Mouse (Mus musculus): ENCODE data around the gene Tigit. TPM values are rescaled to one million over a fixed set of nuclear protein-coding genes. Genes with fewer than 3 reads are reported as not detected.

Tigit gene
- total RNA-seq (2015; ENCODE audit: low replicate concordance) = not detected in 2 replicates
- not detected in 2 replicates for total RNA-seq (2017; ENCODE audit: low replicate concordance)

DNA sequence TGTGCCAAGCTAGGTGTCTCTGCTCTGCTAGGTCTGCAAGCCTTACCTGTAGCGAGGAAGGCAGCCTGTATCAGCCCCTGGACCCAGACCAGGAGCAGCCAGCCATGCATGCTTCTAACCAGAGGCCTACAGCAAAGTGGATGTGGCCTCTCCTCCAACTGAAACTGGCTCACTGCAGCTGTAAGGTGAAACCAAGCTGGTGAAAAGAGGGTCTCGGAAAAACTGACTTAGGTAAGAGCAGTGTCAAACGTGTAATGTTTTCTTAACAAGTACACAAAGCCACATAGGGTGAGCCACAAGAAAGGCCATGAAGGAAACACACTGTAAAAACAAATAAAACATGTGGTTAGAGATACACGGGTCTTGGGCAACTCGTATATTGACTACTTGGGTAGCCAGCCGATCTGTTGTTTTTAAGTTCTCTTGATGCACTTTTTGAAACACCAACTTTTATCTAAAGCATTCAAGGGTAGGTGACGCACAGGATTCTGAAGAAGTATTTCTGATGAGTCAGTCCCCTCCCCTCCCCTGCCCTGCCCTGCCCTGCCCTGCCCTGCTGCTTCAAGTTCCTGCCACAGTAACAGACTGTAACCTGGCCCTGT is at the start of gene Tigit:
Gene Tigit, minus strand, starts transcription at position 169 of the 602 bp plus-strand sequence.
- no peak for ATAC-seq (replicated peaks; ENCODE audit: low FRiP score, poor library complexity, severe bottlenecking)

DNA sequence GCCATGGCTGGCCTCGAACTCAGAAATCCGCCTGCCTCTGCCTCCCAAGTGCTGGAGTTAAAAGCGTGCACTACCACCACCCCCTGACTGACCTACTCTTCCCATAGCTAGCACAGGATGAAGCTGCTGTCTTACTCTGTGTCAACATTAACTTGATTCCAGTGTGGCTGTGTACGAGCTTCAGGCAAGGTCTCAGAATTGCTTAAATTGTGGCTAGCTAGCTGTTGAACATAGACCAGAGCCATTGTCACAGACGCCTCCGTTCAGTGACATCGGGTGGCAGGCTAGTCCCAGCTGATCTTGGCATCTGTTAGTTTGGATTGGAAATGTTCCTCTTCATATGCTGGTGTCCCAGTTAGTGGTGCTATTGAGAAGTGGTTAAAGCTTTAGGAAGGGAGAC is 47.4 kb upstream of the Tigit start:
- no peak for ATAC-seq (replicated peaks; ENCODE audit: low FRiP score, poor library complexity, severe bottlenecking)

DNA sequence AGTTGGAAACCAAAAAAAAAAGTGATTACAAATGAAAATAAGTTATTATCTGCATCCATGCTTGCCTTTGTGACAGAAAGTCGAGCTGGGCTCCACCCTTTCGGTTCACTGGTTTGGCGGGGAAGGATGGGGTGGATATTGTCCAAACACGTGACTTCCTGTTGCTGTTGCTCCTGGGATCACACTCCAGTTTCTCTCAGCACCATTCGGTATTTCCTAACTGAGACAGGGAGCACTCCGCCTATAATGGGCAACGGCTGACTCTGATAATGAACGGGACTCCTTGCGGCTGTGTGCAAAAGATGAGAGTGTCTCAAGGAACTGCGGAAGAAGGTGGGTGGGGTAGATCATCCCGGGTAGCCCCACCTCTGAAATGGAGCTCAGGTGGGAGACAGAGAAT is 46.7 kb upstream of the Tigit start:
- no peak for ATAC-seq (replicated peaks; ENCODE audit: low FRiP score, poor library complexity, severe bottlenecking)

DNA sequence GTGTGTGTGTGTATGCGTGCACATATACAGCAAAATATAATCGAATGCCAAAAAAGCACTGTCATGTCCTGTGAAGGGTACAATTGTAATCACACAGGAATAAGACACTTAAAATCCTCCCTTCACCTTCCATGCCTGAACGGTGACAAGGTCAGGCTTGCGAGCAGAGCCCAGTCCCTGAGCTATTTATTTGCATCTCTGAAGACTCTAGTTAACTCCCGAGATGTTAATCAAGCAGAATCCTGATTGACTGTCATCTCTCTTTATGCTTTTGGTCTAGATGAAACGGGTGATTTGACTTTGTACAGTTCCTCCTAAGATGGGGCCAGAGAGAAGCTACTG is 46.2 kb upstream of the Tigit start:
- ATAC-seq (replicated peaks; ENCODE audit: low FRiP score, poor library complexity, severe bottlenecking) = no peak

DNA sequence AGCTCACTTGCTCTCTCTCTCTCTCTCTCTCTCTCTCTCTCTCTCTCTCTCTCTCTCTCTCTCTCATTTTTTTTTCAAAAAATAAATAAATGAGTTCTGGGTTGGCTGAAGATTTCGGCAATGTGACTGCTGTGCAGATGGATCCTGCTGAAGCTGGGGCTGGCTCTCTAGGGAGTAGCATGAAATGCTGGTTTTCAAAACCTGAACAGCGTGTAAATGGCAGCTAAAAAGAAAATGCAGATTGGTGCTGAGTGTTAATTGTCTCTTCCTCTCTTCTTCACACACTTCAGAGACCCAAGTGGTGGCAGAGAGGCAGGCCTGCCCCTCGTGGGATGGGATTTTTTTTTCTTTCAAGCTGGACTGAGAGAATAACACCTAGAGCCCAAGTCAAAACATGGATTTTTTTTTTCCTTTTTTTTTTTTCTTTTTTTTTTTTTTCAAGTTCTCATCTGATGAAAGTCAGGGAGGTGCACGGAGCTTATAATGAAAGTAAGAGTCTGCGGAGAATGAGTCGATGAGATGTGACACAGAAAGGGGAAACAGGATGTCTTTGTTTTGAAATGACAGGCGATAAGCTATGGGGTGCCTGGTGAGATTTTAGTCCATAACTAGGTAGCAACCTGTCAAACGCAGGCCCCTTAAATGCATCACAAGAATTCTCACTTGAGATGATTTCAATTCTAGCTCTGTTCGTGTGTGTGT is 45.6 kb upstream of the Tigit start:
- no peak for ATAC-seq (replicated peaks; ENCODE audit: low FRiP score, poor library complexity, severe bottlenecking)

DNA sequence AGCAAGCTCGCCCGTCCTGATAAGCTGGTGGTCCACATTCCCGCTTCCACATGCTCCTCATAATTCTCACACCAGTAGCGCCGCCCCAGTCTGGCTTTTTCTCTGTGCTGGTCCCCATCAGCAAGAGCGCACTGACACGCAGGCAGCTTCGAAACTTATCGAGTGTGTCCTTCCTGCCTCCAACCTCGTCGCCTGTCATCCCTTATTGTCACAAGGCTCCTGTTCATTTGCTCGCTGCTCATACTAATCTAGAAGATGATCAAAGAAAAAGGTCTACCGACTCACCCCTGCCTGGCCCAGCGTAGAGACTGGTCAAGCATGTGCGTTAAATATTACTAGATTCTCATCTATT is 45.1 kb upstream of the Tigit start:
- ATAC-seq (replicated peaks; ENCODE audit: low FRiP score, poor library complexity, severe bottlenecking) = no peak

DNA sequence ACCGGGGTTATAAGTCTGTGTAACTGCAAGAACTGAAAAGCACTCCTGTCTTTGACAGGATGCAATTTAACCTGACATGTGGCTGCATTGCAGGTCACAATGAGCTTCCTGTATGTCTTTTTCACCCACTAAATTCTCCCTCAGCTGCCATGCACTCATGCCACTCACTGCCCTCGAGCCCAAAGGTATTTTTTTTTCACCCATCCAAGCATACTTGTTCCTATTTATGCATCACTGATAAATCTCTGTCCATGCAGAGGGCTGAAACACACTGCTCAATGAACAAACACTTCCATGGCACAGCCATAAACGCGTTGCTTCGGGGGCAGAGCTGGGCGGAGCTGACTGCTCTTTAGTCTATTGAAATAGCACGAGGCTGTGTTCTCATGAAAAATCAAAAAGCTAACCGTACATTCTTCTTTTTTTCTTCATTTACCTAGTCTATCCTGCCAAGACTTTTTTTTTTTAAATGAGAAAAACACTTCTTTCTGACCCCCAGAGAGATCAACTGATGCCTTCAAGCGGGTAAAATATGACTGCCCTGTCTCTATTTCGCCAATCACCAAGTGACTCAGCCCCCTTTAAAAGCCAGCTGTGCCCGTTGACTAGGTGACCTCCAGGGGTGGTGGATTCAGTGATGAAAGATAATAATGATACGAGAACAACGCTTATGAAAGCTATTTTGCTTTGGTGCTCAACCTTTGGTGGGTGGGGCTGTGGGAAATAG is 44.6 kb upstream of the Tigit start:
- ATAC-seq (replicated peaks; ENCODE audit: low FRiP score, poor library complexity, severe bottlenecking) = no peak

DNA sequence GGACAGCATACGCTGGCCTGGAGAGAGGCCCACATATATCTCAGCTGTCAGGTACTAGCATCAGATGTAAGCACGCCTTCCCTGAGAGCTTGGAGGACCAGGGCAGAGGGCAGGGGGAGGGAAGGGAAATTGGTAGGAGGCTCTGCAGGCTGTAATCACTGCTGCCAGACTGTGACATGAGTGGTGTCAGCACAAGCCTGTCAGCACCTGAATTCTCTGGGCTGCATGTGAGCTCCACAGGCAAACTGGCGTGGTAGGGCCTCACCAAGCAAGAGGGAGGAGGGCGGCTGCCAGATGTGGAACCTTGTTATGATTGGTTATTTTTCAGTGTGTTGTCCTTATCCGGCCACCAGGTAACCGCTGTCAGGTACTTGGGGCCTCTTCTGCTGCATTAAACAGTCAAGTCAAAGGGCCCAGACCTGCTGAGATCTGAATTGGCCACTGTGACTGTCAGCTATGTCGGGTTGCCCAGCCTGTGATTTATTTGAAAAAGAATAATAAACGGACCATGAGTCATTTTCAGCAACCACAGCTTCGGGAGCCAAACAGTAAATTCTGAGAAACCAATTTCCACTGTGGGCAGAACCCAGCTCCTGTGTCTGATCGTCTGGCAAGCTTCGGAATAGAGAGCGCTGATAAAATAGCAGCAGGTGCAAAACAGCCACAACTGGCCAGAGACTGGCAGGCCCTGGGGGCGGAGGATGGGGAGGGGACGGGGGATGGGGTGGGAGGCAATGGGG is 38.0 kb upstream of the Tigit start:
- ATAC-seq (replicated peaks; ENCODE audit: low FRiP score, poor library complexity, severe bottlenecking) = no peak

DNA sequence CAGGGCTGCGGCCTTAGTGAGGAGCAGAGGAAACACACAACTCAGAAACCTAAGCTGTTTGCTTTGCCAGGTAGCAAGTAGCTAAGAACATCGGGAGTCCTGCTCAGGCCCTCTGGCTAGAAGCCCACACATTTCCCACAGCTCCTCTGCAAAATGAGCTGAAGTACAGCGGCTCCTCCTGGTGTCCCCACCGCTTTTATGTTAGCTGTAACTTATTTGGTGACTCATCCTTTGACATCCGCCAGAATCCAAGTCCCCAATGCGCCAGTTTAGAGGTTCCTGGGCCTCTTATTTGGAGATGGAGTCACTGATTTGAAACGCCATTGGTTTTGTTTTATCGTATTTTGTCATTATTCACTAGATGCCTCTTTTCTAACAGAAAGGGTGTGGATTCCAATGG is 36.6 kb upstream of the Tigit start:
- ATAC-seq (replicated peaks; ENCODE audit: low FRiP score, poor library complexity, severe bottlenecking) = no peak

DNA sequence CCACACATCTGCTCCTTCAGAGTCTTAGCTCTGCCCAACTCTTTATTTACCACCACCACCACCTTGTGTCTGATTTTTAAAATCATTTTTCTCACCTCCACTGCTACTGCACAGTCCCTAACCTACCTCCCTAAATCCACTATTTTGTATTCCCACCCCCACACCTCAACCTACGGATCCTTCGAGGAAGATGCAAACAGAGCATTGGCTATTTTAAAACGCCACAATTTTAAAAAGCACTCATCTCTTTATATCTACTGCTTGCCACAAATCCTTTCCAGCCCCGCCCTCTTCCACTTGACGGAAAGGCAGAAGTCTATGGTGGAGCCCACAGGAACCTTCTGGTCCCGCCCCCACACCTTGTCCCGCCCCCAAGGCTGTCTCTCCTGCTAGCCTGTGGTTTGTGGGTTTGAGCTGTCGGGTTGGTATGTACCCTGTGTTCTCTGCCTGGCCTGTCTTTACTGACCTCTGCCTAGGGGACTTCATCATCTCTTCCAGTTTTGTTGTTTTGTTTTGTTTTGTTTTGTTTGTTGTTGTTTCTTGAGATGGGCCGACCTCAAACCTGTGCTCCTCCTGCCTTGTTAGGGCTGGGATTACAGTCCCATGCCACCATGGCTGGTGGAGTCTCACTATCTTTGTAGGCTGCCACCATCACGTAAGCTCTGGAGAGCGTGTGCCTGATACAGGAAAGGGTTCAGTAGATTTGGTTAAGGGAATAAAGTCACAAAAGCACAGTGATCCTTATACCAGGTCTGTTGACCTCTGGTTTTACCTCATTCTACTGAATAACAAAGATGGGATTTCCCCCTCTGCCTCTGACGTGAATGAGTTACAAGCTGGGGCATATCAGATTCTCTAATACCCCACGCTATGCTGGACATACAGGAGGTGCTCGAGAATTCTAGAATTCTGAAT is 35.0 kb upstream of the Tigit start:
- no peak for ATAC-seq (replicated peaks; ENCODE audit: low FRiP score, poor library complexity, severe bottlenecking)

DNA sequence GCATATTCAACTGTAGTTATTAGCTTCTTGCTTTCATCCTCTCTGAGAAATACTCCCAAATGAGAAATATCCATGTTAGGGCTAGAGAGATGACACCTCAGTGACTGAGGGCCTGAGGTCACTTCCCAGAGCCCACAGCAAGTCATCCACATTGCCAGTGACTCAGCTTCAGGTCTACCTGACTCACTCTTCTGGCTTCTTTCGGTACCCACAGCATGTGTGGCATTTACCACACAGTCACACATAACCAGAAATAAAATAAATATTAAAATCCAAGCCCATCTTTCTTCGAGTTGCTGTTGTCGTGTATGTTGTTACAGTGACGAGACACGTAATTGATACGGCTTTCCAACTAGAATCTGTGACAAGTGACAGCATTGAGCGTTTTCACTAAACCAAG is 33.8 kb upstream of the Tigit start:
- no peak for ATAC-seq (replicated peaks; ENCODE audit: low FRiP score, poor library complexity, severe bottlenecking)

DNA sequence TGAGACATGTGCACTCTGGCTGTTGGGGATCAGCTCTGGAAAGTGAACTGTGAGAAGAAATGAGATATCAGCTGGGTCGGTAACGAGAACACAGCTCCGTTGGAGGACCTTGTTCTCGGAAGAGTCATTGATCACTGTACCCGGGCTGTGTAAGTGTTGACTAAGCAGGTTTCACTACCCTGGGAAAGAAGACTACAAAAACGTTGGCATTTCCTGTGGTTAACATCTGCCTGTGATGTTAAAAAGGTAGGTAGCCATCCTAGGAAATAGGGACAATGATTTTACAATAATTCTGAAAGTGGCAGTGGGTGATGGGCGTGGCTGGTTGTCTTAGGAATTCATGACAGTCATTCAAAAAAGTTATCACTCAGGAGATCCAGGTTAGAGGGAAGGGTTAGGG is 31.9 kb upstream of the Tigit start:
- no peak for ATAC-seq (replicated peaks; ENCODE audit: low FRiP score, poor library complexity, severe bottlenecking)

DNA sequence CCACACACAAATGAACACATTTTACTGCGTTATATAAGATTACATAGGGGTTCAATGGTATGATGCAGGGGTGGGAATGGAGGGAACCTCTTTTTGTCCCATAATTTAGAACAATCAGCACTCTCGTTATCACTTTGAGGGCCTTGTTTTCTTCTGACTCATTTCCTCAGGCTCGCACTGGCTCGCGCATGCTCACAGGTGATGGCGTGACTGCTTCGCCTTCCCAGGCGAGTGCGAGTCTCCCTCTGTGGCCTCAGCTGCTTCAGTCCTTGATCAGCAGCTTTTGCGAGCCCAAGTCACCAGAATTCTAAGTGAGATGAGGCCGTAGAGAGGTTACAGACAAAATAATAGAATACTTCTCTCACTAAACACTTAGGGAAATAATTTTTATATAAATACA is 30.2 kb upstream of the Tigit start:
- no peak for ATAC-seq (replicated peaks; ENCODE audit: low FRiP score, poor library complexity, severe bottlenecking)

DNA sequence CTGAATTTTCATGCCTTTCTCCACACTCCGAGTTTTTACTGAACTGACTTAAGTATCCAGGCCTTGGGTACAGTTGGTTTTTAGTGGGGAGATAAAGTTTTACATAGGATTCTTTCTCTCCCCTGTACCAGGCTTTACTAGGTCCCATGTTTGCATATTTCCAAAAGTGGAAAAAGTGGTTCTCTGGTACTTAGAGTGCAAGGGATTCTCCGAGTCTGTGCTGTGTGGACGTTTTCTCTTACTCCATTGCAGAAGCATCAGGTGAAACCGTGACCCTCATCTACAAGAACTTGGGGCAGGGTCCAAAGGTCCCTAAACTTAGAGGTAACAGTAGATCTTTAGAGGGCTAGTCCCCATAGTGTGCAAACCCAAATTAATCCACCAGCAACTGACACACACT is 28.7 kb upstream of the Tigit start:
- ATAC-seq (replicated peaks; ENCODE audit: low FRiP score, poor library complexity, severe bottlenecking) = no peak

DNA sequence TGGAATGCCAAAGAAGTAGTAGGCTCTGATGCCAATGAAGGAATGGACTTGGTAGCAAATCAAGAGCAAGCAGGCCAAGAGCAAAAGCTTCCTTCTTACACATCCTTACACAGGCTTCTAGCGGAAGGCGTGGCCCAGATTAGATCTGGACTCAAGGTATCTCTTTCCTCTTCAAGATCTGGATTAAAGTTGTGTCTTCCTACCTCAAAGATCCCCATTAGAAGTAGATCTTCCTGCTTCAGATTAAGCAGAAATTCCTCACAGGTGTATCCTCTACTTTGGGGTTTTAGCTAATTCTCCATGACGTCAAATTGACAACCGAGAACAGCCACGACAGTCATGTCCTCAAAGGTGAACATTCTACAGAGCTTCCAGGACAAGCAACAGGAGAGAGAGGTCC is 27.8 kb upstream of the Tigit start:
- no peak for ATAC-seq (replicated peaks; ENCODE audit: low FRiP score, poor library complexity, severe bottlenecking)

DNA sequence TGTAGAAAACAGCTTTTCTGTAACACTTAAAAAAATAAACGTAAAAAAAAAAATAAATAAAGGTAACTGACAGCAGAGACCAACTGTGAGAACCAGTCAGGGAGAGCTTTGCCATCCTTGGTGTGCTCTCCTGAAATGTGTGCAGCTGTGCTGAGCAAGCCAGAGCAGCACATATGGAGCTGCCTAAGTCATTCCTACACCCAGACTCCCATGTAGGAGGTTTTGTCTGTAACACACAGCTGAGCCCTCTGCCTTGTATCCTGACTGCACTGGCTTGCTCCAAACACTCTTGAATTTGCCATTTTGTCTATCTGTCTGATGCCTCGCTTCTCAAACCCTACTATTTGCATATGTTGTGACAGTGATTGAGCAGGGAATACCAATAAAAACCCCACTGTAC is 27.0 kb upstream of the Tigit start:
- ATAC-seq (replicated peaks; ENCODE audit: low FRiP score, poor library complexity, severe bottlenecking) = no peak

DNA sequence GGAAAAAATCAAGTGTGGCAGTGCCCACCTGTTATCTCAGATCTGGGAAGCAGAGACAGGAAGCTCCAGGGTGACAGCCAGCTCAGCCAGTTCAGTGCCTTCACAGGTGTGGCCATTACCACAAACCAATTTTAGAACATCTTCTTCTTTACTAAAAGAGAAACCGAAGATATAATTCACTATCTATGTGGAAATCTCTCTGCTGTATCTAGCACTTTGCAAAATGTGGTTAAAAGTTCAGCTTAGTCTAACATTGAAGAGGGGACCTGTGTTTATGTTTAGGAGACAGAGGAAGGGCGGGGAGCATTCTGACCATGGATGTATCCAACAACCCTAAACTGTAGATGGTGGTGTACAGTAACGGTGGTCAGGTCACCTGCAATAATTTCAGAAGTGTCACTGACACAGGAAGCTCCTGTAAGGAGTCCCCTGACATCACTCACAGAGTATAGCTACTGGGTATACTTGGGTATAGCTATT is 26.3 kb upstream of the Tigit start:
- ATAC-seq (replicated peaks; ENCODE audit: low FRiP score, poor library complexity, severe bottlenecking) = no peak

DNA sequence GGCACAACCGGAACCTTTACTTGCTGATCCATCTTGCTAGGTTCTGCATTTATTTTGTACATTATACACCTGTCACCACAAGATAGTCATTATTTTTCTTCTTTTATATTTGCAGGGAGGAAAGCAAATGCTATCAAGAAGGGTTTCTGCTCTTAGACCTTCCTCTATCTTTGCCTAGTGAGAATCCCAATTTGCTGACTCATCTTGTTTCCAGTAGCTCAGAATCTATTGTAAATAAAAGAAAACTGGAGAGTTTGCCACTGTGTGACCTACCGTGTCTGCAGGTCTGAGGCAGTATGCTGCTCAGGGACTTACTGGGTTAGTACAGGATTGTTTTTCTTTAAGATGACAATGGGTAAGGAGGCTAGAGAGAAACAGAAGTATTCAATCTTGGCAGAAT is 24.0 kb upstream of the Tigit start:
- no peak for ATAC-seq (replicated peaks; ENCODE audit: low FRiP score, poor library complexity, severe bottlenecking)

DNA sequence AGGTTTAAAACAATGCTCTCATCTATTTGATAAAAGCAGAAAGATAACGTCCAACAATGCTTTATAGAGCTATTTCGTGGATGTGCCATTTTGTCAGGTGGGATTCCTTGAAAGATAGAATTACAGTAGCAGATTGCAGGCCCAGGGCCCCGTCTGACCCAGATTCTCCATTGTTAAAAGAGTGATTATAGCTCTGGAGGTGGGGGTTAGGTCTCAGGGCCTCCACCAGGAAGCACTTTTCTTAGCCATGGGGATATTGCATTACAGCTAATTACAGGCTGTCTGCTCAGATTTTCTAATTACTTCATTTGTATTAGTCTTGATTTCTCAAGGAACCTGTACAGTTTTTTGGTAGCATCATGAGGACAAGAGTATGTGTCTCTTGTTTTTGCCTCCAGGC is 10.5 kb upstream of the Tigit start:
- ATAC-seq (replicated peaks; ENCODE audit: low FRiP score, poor library complexity, severe bottlenecking) = no peak

DNA sequence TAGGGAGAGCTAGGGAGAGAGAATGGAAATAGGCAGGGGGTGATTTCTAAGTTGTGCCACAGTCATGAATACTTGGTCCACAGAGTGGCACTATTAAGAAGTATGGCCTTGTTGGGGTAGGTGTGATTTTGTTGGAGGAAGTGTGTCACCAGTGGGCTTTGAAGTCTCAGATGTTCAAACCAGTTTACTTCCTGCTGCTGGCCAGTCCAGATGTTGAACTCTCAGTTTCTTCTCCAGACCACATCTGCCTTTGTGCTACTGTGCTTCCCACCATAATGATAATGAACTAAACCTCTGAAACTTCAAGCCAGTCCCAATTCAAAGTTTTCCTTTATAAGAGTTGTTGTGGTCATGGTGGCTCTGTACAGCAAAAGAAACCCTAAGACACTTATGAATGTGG is 8.8 kb upstream of the Tigit start:
- ATAC-seq (replicated peaks; ENCODE audit: low FRiP score, poor library complexity, severe bottlenecking) = no peak

All from erythroblast, adult 5-6 weeks (primary cell).